Mouse (Mus musculus) CD4-positive, CD25-positive, alpha-beta regulatory T cell, adult 2 months (primary cell): ENCODE measurements around the gene Ttc29.

Experiments used
- DNase-seq: peaks from one replicate; pipeline ENCODE4 v3.0.0-alpha.2; 2012; ENCODE audit warnings: low read depth, low spot score

Ttc29 gene

GRCm38 (mm10) chr8:78277411-78277810 is 64.3 kb downstream of the Ttc29 start:
- DNase-seq: no peak

DNA sequence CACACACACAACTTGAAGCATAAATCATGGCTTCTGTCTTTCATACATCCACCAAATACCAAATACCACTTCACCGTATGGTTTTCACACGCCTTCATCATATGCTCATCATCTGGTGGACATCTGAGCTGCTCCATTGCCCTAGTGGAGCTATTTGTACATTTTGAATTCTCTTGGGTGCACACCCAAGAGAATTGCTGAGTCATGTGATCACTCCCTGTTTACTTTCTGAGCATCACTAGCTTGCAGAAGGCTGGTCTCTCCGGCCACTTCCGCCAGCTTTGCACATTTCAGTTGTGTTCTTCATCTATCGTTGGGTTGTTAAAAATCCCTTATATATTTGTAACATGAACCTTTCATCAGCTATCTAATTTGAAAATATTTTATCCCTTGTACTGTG is 65.5 kb downstream of the Ttc29 start:
- DNase-seq: no peak

DNA sequence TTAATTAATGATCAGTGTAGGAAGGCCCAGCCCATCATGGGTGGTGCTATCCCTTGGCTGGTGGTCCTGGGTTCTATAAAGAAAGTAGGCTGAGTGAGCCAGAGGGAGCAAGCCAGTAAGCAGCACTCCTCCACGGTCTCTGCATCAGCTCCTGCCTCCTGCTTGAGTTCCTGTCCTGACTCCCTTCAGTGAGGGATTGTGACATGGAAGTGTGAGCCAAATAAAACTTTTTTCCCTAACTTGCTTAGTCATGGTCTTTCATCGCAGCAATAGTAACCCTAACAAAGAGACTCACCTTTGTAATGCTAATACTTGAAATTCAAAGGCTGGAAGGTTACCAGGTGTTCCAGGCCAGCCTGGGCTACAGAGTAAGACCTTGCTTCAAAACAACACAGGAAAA is 71.7 kb downstream of the Ttc29 start:
- no peak for DNase-seq

GRCm38 (mm10) chr8:78285366-78285765 is 72.3 kb downstream of the Ttc29 start:
- no peak for DNase-seq

GRCm38 (mm10) chr8:78289374-78289971 is 76.4 kb downstream of the Ttc29 start:
- DNase-seq: no peak

GRCm38 (mm10) chr8:78290274-78290673 is 77.2 kb downstream of the Ttc29 start:
- DNase-seq: no peak

DNA sequence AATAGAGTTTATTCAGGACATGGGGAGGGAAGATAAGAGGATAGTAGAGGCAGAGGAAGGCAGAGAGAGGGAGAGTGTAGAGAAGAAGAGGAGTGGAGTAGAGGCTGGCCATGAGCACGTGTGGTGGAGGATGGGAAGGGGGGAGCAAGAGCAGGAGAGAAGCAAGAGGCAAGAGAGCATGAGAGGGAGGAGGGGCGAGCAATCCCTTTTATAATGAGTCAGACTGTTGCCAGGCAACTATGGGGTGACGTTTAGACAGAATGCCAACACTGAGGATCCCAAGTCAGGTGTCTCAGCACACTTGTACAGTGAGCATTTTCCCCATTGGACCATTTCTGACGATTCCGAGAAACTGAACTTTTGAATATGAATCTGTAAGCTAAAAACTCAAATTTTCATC is 82.4 kb downstream of the Ttc29 start:
- DNase-seq: no peak

- no peak for DNase-seq
Observed at GRCm38 (mm10) chr8:78303579-78303978, 90.5 kb downstream of the Ttc29 start.

DNA sequence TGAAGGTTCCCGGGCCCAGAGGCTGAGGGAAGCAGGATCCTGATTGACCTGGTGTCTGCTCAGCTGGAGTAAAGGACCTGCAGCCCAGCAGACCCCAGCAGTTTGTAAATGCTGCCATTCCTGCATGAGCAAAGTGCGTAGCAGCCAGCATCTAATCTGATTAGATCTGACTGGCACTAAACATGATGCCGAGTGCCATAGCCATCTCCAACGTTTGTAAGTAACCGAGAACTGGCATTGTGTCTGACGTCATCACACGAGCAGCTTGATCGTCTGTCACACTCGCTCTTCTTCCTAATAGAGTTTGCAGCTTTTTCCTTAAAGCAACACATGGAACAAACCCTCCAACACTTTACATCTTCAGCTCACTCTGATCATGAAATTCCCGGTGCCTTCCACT is 93.5 kb downstream of the Ttc29 start:
- DNase-seq: no peak

- no peak for DNase-seq
Observed at GRCm38 (mm10) chr8:78307131-78307530, 94.0 kb downstream of the Ttc29 start.

DNA sequence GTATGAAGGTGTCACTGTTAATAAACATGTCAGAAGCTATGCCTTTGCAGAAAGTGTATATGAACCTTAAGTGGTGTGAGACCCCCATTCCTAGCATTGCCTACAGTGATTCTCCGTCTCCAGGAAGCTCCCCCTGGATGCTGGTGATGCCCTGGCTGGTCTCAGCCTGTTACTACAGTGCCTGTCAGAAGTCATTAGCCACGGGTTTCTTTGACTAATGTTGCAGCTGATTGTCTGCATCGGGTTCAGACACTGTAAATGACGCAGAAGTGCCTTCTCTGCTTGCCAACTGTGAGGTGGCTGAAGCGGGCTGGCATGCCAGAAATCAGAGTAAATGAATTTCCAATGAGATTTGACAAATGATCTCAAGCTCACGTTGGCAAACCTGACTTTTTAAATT is 96.4 kb downstream of the Ttc29 start:
- no peak for DNase-seq

DNA sequence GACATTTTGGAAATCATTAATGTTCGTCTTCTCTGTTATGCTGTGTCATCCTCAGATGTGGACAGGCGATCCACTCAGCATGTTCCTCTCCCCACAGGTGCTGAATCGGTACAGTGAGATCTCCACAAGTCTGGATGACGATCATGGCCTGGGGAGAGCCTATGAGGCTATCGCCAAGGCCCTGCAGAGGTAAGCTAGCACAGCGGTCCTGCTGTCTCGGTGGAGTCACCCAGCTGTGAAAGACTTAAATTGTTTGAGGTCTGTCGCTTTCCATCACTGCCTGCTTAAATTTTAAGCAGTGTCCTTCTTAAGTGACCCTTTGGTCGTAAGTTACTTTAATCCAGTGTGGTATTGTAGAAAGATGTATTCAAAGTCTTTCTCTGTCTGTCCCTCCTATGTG is 102.5 kb downstream of the Ttc29 start:
- DNase-seq: no peak

DNA sequence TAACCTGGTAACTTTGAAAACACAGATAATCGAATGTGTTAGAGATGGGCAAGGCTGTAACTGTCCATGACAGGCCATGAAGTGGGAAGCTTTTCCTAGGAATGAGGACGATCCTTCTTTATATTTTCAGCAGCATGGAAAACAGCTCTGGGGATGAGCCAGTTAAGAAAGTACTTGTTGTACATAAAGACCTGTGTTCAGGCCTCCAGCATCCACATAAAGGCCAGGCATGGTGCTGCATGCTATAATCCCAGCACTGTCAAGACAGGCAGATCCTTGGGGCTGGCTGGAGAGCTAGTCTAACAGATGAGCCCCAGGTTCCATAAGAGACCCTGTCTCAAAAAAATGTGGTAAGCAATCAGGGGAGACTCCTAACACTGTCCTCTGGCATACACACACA is 104.6 kb downstream of the Ttc29 start:
- DNase-seq: no peak

- no peak for DNase-seq
Observed at GRCm38 (mm10) chr8:78323391-78323790, 110.3 kb downstream of the Ttc29 start.

GRCm38 (mm10) chr8:78340689-78341529 is 127.8 kb downstream of the Ttc29 start:
- no peak for DNase-seq

DNA sequence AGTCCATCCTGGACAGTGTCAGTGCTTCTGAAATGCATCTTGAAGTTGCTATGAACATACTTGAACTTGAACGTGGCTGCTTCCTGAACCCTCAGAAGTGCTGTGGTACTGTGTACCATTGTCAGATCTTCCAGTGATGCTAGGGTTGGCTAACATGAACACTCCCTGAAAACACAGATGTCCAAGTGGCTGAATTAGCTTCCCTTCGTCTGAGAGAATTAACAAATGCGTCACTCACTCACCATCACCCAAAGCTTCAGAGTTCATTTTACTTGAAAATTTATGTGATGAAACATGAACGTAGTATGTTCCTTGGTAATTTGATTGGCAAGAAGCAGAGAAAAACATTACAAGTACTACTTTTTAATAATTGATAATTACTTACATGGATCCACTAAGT is 129.1 kb downstream of the Ttc29 start:
- no peak for DNase-seq

DNA sequence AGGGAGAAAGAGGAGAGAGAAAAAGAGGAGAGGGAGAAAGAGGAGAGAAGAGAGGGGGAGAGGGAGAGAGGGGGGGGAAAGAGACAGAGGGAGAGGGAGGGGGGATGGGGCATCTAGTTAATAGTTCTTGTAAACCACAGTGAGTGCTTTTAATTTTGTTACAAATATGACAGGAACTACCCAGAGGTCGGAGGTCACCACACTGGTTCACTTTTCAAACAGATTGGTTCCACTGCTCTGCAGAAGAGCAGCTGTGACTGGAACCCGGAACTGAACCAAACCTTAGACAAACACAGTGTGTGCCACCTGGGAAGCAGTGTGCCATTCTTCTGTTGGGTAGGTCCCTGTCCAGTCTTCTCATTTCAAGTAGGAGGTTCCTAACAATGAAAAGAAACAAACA is 130.9 kb downstream of the Ttc29 start:
- no peak for DNase-seq

GRCm38 (mm10) chr8:78345705-78346104 is 132.6 kb downstream of the Ttc29 start:
- no peak for DNase-seq

DNA sequence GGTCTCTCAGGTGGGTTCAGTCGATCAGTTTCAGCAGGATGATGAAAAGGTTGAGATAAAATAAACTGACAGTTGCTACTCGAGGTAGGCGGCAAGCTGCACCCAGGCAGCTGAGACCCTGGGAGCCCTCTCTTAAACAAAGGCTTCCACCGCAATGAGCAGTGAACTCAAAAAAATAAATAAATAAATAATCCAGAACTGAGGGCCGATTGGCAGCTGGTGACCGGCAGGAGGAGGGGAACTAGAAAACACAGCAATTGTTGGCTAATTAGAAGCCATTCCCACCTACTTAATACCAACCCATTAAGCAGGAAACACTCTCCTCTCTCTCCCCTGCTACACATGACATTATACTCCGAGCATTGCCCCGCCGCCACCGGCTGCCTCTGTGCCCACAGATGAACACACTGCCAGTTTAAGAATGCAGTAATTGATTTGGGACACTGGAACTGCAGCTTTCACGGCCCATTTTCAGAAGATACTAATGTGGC is 133.1 kb downstream of the Ttc29 start:
- no peak for DNase-seq

GRCm38 (mm10) chr8:78353902-78354301 is 140.8 kb downstream of the Ttc29 start:
- no peak for DNase-seq

GRCm38 (mm10) chr8:78354801-78355200 is 141.7 kb downstream of the Ttc29 start:
- no peak for DNase-seq

DNA sequence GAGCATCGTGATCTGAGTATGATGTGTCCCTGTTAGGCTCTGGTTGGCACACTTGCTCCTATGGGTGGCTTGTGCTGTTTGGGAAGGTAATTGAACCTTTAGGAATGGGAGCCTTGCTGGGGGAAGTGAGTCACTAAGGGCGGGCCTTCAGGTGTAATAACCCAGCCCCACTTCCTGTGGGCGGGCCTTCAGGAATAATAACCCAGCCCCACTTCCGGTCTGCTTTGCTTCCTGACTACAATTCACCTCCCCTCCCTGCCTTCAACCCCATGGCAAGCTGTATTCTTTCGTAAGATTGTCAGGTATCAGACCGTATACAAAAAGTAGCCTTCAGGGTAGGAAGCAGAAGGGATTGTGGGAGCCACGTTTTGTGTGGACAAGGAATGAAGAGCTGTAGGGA is 177.7 kb downstream of the Ttc29 start:
- no peak for DNase-seq

GRCm38 (mm10) chr8:78419272-78419671 is 206.2 kb downstream of the Ttc29 start:
- DNase-seq: no peak
